Mouse (Mus musculus) ES-E14 (cell line): ENCODE data around the gene Gstm6.

Experiments used
- CHD2 ChIP-seq: IDR thresholded peaks from 2 replicates; pipeline ENCODE4 v1.6.1; 2014; ENCODE audit warnings: mild to moderate bottlenecking, low read depth, low read length, inconsistent platforms
- MAFK ChIP-seq: IDR thresholded peaks from 2 replicates; pipeline ENCODE4 v1.6.1; 2014; ENCODE audit warnings: mild to moderate bottlenecking, low read depth, low read length, inconsistent platforms; ENCODE audit not compliant: insufficient read depth

DNA sequence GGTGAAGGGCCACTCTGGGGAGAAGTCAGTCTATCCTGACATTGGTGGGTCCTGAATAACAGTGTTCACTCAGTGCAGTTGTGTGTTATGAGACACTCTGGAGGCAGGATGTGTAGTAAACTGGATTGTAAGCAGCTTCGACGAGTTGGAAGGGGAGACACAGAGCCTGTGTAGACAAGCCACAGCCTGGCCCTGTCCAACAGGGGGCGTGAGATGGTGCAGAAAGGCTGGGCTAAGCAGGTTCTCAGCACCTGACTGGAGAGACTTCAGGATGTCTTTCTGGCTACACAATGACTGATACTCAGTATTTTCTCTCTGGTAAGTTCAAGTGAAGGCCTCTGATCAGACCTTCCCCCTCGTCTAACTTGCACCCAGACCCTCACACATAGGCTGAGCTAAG is 2.2 kb upstream of the Gstm6 start:
- TF ChIP-seq CHD2 (no peak), MAFK (no peak)
